Mouse (Mus musculus) CH12.LX (cell line): ENCODE measurements around the gene Ugt1a6a. TPM values are rescaled to one million over a fixed set of nuclear protein-coding genes. Genes with fewer than 3 reads are reported as not detected.

Experiments used
- DNase-seq: peaks from one replicate; pipeline ENCODE4 v3.0.0-alpha.2; 2013; ENCODE audit errors: extremely low read depth
- H3K27ac ChIP-seq: 2 replicates; pipeline ENCODE4 v1.5.1; 2012; ENCODE audit warnings: low read depth, mild to moderate bottlenecking, control low read depth, moderate library complexity; ENCODE audit not compliant: insufficient read depth
- H3K27me3 ChIP-seq: replicated peaks from 2 replicates; pipeline ENCODE3; 2012; ENCODE audit warnings: inconsistent platforms
- H3K36me3 ChIP-seq, 2 experiments: replicated peaks in 1 of 2; 2 replicates each; pipeline versions ENCODE3 to v1.6.1; 2012; ENCODE audit warnings: inconsistent platforms in 1 of 2, low read length in 1 of 2, mild to moderate bottlenecking in 1 of 2, mixed read lengths in 1 of 2, moderate library complexity in 1 of 2; ENCODE audit not compliant: control insufficient read depth in 1 of 2, insufficient read depth in 1 of 2
- H3K4me1 ChIP-seq, 2 experiments: 2 replicates each; pipeline ENCODE4 v1.6.1; 2012; ENCODE audit warnings: inconsistent platforms in 1 of 2, moderate library complexity in 1 of 2; ENCODE audit not compliant: insufficient read depth in 2 of 2, control insufficient read depth in 1 of 2
- H3K4me2 ChIP-seq: 2 replicates; pipeline ENCODE4 v1.6.1; 2012; ENCODE audit warnings: low read depth, mild to moderate bottlenecking, control low read depth; ENCODE audit not compliant: poor library complexity, insufficient read depth, severe bottlenecking
- H3K4me3 ChIP-seq, 3 experiments: fragments of 150-350 bp in 1 of 3; sonication (generic) in 1 of 3; replicated peaks in 1 of 3; 2 replicates each; pipeline versions ENCODE3 to v1.5.1; 2011 to 2012; ENCODE audit warnings: low read depth in 2 of 3, low read length in 2 of 3, mild to moderate bottlenecking in 2 of 3, moderate library complexity in 2 of 3, control low read depth in 1 of 3, improper control_type of control experiment in 1 of 3, inconsistent platforms in 1 of 3, mixed read lengths in 1 of 3; ENCODE audit not compliant: poor library complexity in 1 of 3
- H3K79me2 ChIP-seq: replicated peaks from 2 replicates; pipeline ENCODE4 v1.6.1; 2012; ENCODE audit warnings: mild to moderate bottlenecking, moderate library complexity; ENCODE audit not compliant: control insufficient read depth, poor library complexity, insufficient read depth, severe bottlenecking; ENCODE audit errors: extremely low read depth
- H3K9ac ChIP-seq: 2 replicates; pipeline ENCODE4 v1.6.1; 2012; ENCODE audit warnings: low read depth, mild to moderate bottlenecking, control low read depth, moderate library complexity; ENCODE audit not compliant: insufficient read depth
- H3K9me3 ChIP-seq: replicated peaks from 2 replicates; pipeline ENCODE3; 2012; ENCODE audit warnings: low read length, inconsistent platforms, mixed read lengths
- CTCF ChIP-seq, 2 experiments: IDR thresholded peaks in 1 of 2; conservative IDR thresholded peaks in 1 of 2; 2 replicates each; pipeline ENCODE4 v1.5.1; 2011 to 2012; ENCODE audit warnings: low read depth in 2 of 2, low read length in 2 of 2, improper control_type of control experiment in 1 of 2, inconsistent platforms in 1 of 2, mild to moderate bottlenecking in 1 of 2, moderate library complexity in 1 of 2
- ELF1 ChIP-seq: IDR thresholded peaks from 2 replicates; pipeline ENCODE4 v1.6.1; 2014; ENCODE audit warnings: low read depth, mild to moderate bottlenecking, inconsistent platforms, low read length, improper control_type of control experiment
- GABPA ChIP-seq: IDR thresholded peaks from 2 replicates; pipeline ENCODE4 v1.6.1; 2012; ENCODE audit warnings: low read depth, low read length, improper control_type of control experiment, inconsistent platforms; ENCODE audit not compliant: insufficient replicate concordance
- HCFC1 ChIP-seq: IDR thresholded peaks from 2 replicates; pipeline ENCODE4 v1.6.1; 2012; ENCODE audit warnings: low read depth, mild to moderate bottlenecking, inconsistent platforms, low read length, improper control_type of control experiment
- MAZ ChIP-seq: IDR thresholded peaks from 2 replicates; pipeline ENCODE4 v1.6.1; 2012; ENCODE audit warnings: low read depth, mild to moderate bottlenecking, inconsistent platforms, low read length, improper control_type of control experiment, moderate library complexity
- MYC ChIP-seq: IDR thresholded peaks from 2 replicates; pipeline ENCODE4 v1.6.1; 2011; ENCODE audit warnings: low read depth, mild to moderate bottlenecking, improper control_type of control experiment, low read length
- NELFE ChIP-seq: IDR thresholded peaks from 2 replicates; pipeline ENCODE4 v1.6.1; 2011; ENCODE audit warnings: low read depth, low read length, improper control_type of control experiment
- PAX5 ChIP-seq: IDR thresholded peaks from 2 replicates; pipeline ENCODE4 v1.6.1; 2012; ENCODE audit warnings: low read length, inconsistent platforms, mixed read lengths
- POLR2AphosphoS2 ChIP-seq: IDR thresholded peaks from 2 replicates; pipeline ENCODE4 v1.6.1; 2011; ENCODE audit warnings: low read depth, low read length, improper control_type of control experiment
- RCOR1 ChIP-seq: conservative IDR thresholded peaks from 2 replicates; pipeline ENCODE4 v1.6.1; 2012; ENCODE audit warnings: low read depth, mild to moderate bottlenecking, inconsistent platforms, low read length, improper control_type of control experiment
- TBP ChIP-seq: conservative IDR thresholded peaks from 2 replicates; pipeline ENCODE4 v1.6.1; 2011; ENCODE audit warnings: low read depth, low read length, improper control_type of control experiment
- TCF12 ChIP-seq: IDR thresholded peaks from 2 replicates; pipeline ENCODE4 v1.6.1; 2014; ENCODE audit warnings: low read depth, mild to moderate bottlenecking, inconsistent platforms, low read length, improper control_type of control experiment
- UBTF ChIP-seq: IDR thresholded peaks from 2 replicates; pipeline ENCODE4 v1.6.1; 2012; ENCODE audit warnings: low read depth, mild to moderate bottlenecking, inconsistent platforms, low read length, improper control_type of control experiment, moderate library complexity
- USF1 ChIP-seq: IDR thresholded peaks from 2 replicates; pipeline ENCODE4 v1.6.1; 2014; ENCODE audit warnings: low read depth, mild to moderate bottlenecking, inconsistent platforms, low read length, improper control_type of control experiment
- ZMIZ1 ChIP-seq: IDR thresholded peaks from 2 replicates; pipeline ENCODE4 v1.6.1; 2012; ENCODE audit warnings: low read depth, mild to moderate bottlenecking, inconsistent platforms, low read length, improper control_type of control experiment
- ZNF384 ChIP-seq: IDR thresholded peaks from 2 replicates; pipeline ENCODE4 v1.6.1; 2012; ENCODE audit warnings: low read depth, low read length, improper control_type of control experiment, inconsistent platforms
- dilution Hi-C: fragments of 300-500 bp; cut with MboI; formaldehyde crosslinking; loops from 2 replicates; pipeline ENCODE4 v1.14.3; 2020; ENCODE audit warnings: low sequenced_read_pairs; ENCODE audit not compliant: extremely low pct_unique_long_range_greater_than_20kb, extremely low pct_ligation_motif_present
- in situ Hi-C: fragments of 300-500 bp; cut with MboI; formaldehyde crosslinking; loops from 3 replicates; pipeline ENCODE4 v1.14.3; 2019; ENCODE audit warnings: low sequenced_read_pairs, low pct_ligation_motif_present, low pct_unique_long_range_greater_than_20kb, mixed read lengths
- polyA plus RNA-seq: library from polyadenylated mRNA; unstranded; fragments of >175 nt; gene quantifications from 2 replicates; pipeline ENCODE4 v1.2.1, GENCODE M21; 2012; ENCODE audit warnings: low read depth; ENCODE audit not compliant: insufficient read length
- total RNA-seq, 2 experiments: library from RNA; depleted of rRNA; stranded (reverse); fragments of 300-350 nt in 1 of 2; fragments of >200 nt in 1 of 2; gene quantifications; 2 replicates each; pipeline ENCODE4 v1.2.3; 2012 to 2014

The Ugt1a6a gene
- total and polyA plus RNA-seq, 3 experiments = 0.19 to 0.43 (median 0.30) TPM

DNA sequence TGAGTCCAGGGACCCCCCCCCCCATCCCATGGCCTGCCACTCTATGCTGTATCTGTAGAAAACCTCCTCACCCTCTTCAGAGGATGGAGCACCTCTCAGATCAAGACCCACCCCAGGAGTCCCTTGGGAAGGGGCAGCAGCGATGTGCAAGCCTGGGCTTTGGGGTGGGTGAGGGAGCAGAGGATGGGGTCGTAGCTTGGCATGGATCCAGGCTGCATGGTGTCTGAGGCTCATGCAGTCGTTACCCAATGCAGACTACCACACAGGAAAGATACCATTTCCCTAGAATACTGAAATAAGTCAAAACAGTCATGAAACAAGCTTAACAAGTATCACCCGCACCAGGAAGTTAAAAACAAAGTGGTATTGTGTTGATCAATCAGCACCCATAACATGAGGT lies 114.0 kb downstream of the Ugt1a6a start:
- no peak overlapping the region for H3K9ac ChIP-seq
- no peaks in the 10 kb centered on the region for H3K36me3 ChIP-seq
- H3K4me1 ChIP-seq = no peaks in the 10 kb centered on the region
- no peaks in the 10 kb centered on the region for H3K79me2 ChIP-seq
- no peak for DNase-seq
- H3K27ac ChIP-seq = no peak overlapping the region
- H3K4me3 ChIP-seq = no peak overlapping the region
- peaks cover 10% of the 10 kb centered on the region for H3K27me3 ChIP-seq
- in situ Hi-C loops = no loop called here
- dilution Hi-C loops = no loop called here
- H3K9me3 ChIP-seq = peaks cover 80% of the 10 kb centered on the region
- TF ChIP-seq CTCF (conservative IDR thresholded peaks at IDR 0.05 in 1 of 2, IDR thresholded peaks at IDR 0.05 in 1 of 2; ENCODE audit: low read depth in 2 of 2, low read length in 2 of 2) (no peak), TBP (no peak), MYC (no peak), HCFC1 (no peak), ELF1 (no peak), TCF12 (no peak), USF1 (no peak), MAZ (no peak), POLR2AphosphoS2 (no peak), ZMIZ1 (no peak)
- H3K4me2 ChIP-seq = no peak overlapping the region

DNA sequence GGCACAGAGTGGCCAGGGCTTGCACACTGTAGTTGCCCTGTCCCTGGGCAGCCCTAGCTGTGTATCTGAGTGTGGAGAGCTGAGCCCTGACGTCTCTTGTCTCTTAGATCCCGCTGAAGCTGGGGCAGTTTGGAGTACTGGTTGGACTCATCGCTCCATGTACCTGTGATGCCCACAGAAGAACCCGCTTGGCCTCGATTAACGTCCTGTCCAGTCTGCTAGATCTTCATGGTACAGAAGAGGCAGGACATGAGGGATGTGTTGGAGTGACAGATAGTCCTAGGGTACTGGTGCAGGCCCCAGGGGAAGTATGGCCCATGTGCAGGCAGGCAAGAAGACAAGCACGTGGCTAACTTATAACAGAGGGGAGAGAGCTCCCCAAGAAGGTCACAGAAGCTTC lies 115.0 kb downstream of the Ugt1a6a start:
- TF ChIP-seq UBTF (no peak), RCOR1 (no peak), GABPA (no peak), ZNF384 (no peak), ELF1 (no peak), PAX5 (no peak), NELFE (no peak), HCFC1 (no peak), POLR2AphosphoS2 (no peak), MAZ (no peak)
- Histone ChIP-seq H3K4me2 (no peak overlapping the region), H3K27me3 (peaks cover 12% of the 10 kb centered on the region), H3K4me1 (no peaks in the 10 kb centered on the region), H3K27ac (no peak overlapping the region), H3K36me3 (no peaks in the 10 kb centered on the region), H3K79me2 (no peaks in the 10 kb centered on the region), H3K9me3 (peaks cover 75% of the 10 kb centered on the region), H3K9ac (no peak overlapping the region), H3K4me3 (no peak overlapping the region)
- dilution Hi-C loops (no loop called here), in situ Hi-C loops (no loop called here)
- no peak for DNase-seq
